Mouse (Mus musculus) kidney, embryonic 16.5 days (tissue): Measurements from ENCODE around the gene Olfr1331. TPM values are rescaled to one million over a fixed set of nuclear protein-coding genes. Genes with fewer than 3 reads are reported as not detected.
"Not testable (repeated sequence)": the region's sequence is repeated elsewhere in the genome, so short reads cannot be mapped to it uniquely, and the experiment has no call there.

ENCODE experiments used
- ATAC-seq: fragments of 200-750 bp; cut with Nextera tagmentation; 2 replicates; pipeline ENCODE4 v1.8.0; 2017; ENCODE audit warnings: moderate TSS enrichment; ENCODE audit not compliant: low FRiP score, low TSS enrichment
- H3K27ac ChIP-seq: fragments of 300-500 bp; sonication (generic); 2 replicates; pipeline ENCODE4 v1.5.1; 2014; ENCODE audit warnings: low read length
- H3K27me3 ChIP-seq: fragments of 300-500 bp; sonication (generic); 2 replicates; pipeline ENCODE4 v1.6.1; 2014; ENCODE audit warnings: low read length, control low read depth, mixed read lengths; ENCODE audit not compliant: insufficient read depth
- H3K36me3 ChIP-seq: fragments of 300-500 bp; sonication (generic); 2 replicates; pipeline ENCODE4 v1.6.1; 2014; ENCODE audit warnings: low read length, control low read depth, mixed read lengths; ENCODE audit not compliant: insufficient read depth
- H3K4me1 ChIP-seq: fragments of 300-500 bp; sonication (generic); 2 replicates; pipeline ENCODE4 v1.6.1; 2014; ENCODE audit warnings: low read length, control low read depth, mixed read lengths; ENCODE audit not compliant: insufficient read depth
- H3K4me2 ChIP-seq: fragments of 300-500 bp; sonication (generic); replicated peaks from 2 replicates; pipeline ENCODE4 v1.6.1; 2014; ENCODE audit warnings: low read depth, low read length
- H3K4me3 ChIP-seq: fragments of 300-500 bp; sonication (generic); 2 replicates; pipeline ENCODE4 v1.5.1; 2014; ENCODE audit warnings: mild to moderate bottlenecking, low read length
- H3K9ac ChIP-seq: fragments of 300-500 bp; sonication (generic); replicated peaks from 2 replicates; pipeline ENCODE4 v1.6.1; 2014; ENCODE audit warnings: low read length
- H3K9me3 ChIP-seq: fragments of 300-500 bp; sonication (generic); 2 replicates; pipeline ENCODE4 v1.6.1; 2016; ENCODE audit warnings: low read length, control low read depth
- WGBS: fragments of 180-500 bp; shearing (Covaris S2); extraction: QIAGEN DNeasy Blood & Tissue Kit; methylation state at CpG from one replicate; pipeline ENCODE4 v1.1.7; 2014; 5-methylcytosine and 5-hydroxymethylcytosine counted together
- polyA plus RNA-seq: library from polyadenylated mRNA; unstranded; fragments of >200 nt; fragmentation: Nextera tagmentation; extraction: Ambion mirVana; gene quantifications from 2 replicates; pipeline ENCODE4 v1.2.1, GENCODE M21; 2015

Olfr1331 gene
- not detected in 2 replicates for polyA plus RNA-seq

DNA sequence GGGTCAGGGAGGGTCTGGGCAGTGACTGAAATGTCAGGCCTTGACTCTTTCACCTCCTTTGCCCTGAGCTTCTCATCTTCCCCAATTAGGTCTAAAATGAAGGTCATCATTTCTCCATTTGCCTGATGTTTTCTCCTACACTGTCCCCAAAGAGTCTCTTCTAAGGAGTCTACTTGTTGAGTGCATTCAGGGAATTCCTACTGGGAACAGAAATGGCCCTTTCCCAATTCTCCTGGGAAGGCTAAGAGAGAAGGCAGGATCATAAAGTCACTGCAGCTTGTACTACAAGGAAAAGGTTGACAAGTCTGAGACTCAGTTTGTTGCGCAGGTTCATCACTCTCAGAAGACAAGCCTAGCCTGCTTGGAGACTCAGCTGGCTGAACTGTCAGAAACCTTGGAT lies at the start of gene Olfr1331:
TSS of gene Olfr1331 (plus strand) at position 301 of the 400 bp plus-strand sequence.
- Histone ChIP-seq H3K9me3 (no peaks in the 10 kb centered on the region), H3K4me1 (no peaks in the 10 kb centered on the region), H3K4me2 (no peak within 1 kb of the TSS), H3K27ac (no peak within 1 kb of the TSS), H3K4me3 (no peak within 1 kb of the TSS), H3K9ac (no peak within 1 kb of the TSS), H3K36me3 (no peaks in the 10 kb centered on the region), H3K27me3 (no peaks in the 10 kb centered on the region)
- no peak for ATAC-seq
- WGBS = 76% methylated on average over 1 of the region's 1 CpGs

DNA sequence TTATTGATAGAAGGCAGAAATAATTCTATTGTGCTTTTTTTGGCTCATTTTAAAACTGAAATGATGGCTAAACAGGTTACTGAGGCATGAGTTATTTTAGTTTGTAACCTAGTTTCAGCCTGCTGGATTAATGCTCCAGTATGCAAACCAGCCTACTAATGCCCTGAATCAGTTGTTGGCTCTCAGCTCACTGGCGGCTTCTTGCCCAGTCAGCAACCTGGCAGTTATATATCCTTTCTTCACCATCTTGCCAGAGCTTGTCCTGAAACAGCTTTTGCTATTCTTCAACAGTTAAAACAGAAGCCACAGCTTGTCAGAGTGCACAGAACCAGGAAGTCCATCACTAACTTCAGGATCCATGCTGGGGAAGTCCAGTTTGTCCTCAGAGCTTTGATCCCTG lies 45.5 kb upstream of the Olfr1331 start:
- Histone ChIP-seq H3K9ac (no peak overlapping the region), H3K4me2 (no peak overlapping the region), H3K27me3 (no peaks in the 10 kb centered on the region), H3K4me1 (no peaks in the 10 kb centered on the region), H3K36me3 (no peaks in the 10 kb centered on the region), H3K9me3 (no peaks in the 10 kb centered on the region), H3K27ac (no peak overlapping the region), H3K4me3 (no peak overlapping the region)
- WGBS = 86% methylated on average over 1 of the region's 1 CpGs
- no peak for ATAC-seq

DNA sequence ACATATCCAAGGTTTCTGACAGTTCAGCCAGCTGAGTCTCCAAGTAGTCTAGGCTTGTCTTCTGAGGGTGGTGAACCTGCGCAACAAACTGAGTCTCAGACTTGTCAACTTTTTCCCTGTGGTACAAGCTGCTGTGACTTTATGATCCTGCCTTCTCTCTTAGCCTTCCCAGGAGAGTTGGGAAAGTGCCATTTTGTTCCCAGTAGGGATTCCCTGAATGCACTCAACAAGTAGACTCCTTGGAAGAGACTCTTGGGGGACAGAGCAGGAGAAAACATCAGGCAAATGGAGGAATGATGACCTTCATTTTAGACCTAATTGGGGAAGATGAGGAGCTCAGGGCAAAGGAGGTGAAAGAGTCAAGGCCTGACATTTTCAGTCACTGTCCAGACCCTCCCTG lies 28.3 kb upstream of the Olfr1331 start, which contains the start of gene Olfr1333:
TSS of gene Olfr1333 (minus strand) at position 101 of the 400 bp plus-strand sequence.
- Histone ChIP-seq H3K4me3 (no peak within 1 kb of the TSS), H3K36me3 (no peaks in the 10 kb centered on the region), H3K27ac (no peak within 1 kb of the TSS), H3K4me1 (no peaks in the 10 kb centered on the region), H3K4me2 (no peak within 1 kb of the TSS), H3K9me3 (no peaks in the 10 kb centered on the region), H3K9ac (no peak within 1 kb of the TSS), H3K27me3 (no peaks in the 10 kb centered on the region)
- 96% methylated on average over 1 of the region's 1 CpGs for WGBS
- ATAC-seq = no peak

DNA sequence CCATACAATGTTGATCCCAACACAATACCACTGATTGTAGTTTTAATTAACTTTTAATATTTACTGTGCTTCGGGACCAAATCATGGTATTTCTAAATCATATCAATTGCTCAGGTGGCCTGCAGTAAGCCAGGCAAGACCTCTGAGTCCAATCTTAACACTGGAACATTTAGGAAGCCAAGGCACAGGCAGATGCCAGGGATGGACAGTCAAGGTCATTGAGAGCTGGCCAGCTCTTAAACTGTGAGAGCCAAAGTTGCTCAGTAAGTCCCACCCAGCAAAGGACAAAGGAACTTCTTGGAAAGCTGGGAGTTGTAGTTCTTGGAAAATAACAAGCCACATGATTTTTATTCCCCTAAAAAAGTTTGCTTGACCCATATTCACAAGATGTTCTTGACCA lies 2.7 kb upstream of the Olfr1331 start:
- no peak overlapping the region for H3K4me3 ChIP-seq
- no peak overlapping the region for H3K4me2 ChIP-seq
- no peak overlapping the region for H3K9ac ChIP-seq
- no peak for ATAC-seq
- 87% methylated on average over 1 of the region's 1 CpGs for WGBS
- H3K27me3 ChIP-seq = no peaks in the 10 kb centered on the region
- H3K36me3 ChIP-seq = no peaks in the 10 kb centered on the region
- no peak overlapping the region for H3K27ac ChIP-seq
- H3K9me3 ChIP-seq = no peaks in the 10 kb centered on the region
- H3K4me1 ChIP-seq = no peaks in the 10 kb centered on the region

DNA sequence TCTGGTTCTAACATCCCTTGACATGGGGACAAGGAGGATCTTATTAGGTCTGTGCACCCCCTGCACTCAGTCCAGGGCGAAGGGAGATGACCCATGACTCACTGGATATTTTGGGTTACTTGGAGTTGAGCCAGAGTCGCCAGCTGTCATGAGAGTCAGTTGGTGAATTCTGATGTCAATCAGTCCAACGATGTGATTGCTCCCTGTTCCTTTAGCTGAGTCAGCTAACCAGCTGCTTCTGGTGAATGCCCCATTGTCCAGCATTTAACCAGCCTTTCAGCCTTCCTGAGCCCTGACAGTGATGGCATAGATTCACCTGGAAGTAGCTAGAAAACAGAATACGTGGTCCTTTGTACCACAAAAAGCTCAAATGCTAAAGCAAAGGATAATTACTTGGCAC lies 1.7 kb upstream of the Olfr1331 start:
- Histone ChIP-seq H3K27ac (no peak overlapping the region), H3K27me3 (no peaks in the 10 kb centered on the region), H3K4me2 (no peak overlapping the region), H3K4me3 (no peak overlapping the region), H3K4me1 (no peaks in the 10 kb centered on the region), H3K36me3 (no peaks in the 10 kb centered on the region), H3K9ac (no peak overlapping the region), H3K9me3 (no peaks in the 10 kb centered on the region)
- ATAC-seq = no peak
- WGBS = 63% methylated on average over 4 of the region's 4 CpGs

DNA sequence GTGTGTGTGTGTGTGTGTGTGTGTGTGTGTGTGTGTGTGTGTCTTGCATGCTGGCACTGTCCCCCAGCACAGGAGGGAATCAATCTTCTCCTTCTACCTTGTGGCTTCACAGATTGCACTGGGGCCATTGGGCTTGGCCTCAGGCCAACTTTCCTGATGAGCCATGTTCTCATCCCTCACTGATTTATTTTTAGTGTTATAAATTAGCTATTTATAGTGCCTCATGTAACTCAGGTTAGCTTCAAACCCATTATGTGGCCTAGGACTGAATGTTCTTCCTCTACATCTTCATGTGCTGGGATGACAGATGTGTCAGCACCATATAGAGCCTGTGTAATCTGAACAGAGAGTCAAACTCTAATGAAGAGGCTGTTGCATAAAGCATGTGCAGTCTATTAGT lies 3.1 kb downstream of the Olfr1331 start:
- Histone ChIP-seq H3K4me1 (no peaks in the 10 kb centered on the region), H3K27me3 (no peaks in the 10 kb centered on the region), H3K9me3 (no peaks in the 10 kb centered on the region), H3K27ac (no peak overlapping the region), H3K4me3 (no peak overlapping the region), H3K9ac (no peak overlapping the region), H3K36me3 (no peaks in the 10 kb centered on the region), H3K4me2 (no peak overlapping the region)
- ATAC-seq = no peak

DNA sequence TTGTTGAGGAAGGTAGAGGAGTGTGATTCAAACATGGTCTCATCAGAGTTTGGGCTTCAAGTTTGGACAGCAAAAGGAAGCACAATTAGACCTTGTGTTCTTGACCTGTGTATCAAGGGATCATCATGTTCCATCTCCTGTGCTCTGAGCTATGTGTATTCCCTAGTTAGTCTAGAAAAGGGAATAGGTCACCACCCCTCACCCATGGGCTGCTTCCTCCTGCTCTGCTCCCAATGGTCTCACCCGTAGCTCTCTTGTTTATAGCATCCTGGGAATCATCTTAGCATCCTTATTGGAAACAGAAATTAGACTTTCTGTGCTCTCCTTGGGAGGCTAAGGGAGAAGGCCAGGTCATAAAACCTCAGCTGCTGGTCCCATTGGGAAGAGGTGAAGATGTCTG lies 23.8 kb downstream of the Olfr1331 start, which contains the start of gene Olfr1330:
TSS of gene Olfr1330 (plus strand) at position 301 of the 400 bp plus-strand sequence.
- no peaks in the 10 kb centered on the region for H3K4me1 ChIP-seq
- no peaks in the 10 kb centered on the region for H3K27me3 ChIP-seq
- H3K9ac ChIP-seq = no peak within 1 kb of the TSS
- no peak within 1 kb of the TSS for H3K27ac ChIP-seq
- no peaks in the 10 kb centered on the region for H3K36me3 ChIP-seq
- no peak within 1 kb of the TSS for H3K4me3 ChIP-seq
- no peaks in the 10 kb centered on the region for H3K9me3 ChIP-seq
- WGBS = 78% methylated on average over 1 of the region's 1 CpGs
- no peak for ATAC-seq
- H3K4me2 ChIP-seq = no peak within 1 kb of the TSS

DNA sequence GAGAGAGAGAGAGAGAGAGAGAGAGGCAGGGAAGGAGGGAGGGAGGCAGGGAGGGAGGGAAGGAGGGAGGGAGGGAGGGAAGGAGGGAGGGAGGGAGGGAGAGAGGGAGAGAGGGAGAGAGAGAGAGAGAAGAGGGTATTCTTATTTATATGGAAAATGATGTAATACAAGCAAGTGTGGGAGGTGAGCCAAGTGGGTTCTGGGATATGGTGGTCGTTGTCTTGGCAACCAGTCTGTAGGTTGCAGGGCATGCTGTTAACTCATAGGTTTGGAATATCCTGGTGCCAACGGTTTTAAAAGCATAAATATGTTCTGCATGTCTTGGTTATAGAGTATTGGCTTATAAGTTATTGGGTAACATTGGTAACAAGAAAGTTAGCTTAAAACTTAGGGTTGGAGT lies 37.5 kb downstream of the Olfr1331 start:
- no peaks in the 10 kb centered on the region for H3K36me3 ChIP-seq
- H3K9ac ChIP-seq = no peak overlapping the region
- 67% methylated on average over 2 of the region's 2 CpGs for WGBS
- ATAC-seq = no peak
- H3K9me3 ChIP-seq = no peaks in the 10 kb centered on the region
- no peaks in the 10 kb centered on the region for H3K27me3 ChIP-seq
- H3K4me3 ChIP-seq = no peak overlapping the region
- H3K4me1 ChIP-seq = no peaks in the 10 kb centered on the region
- H3K4me2 ChIP-seq = no peak overlapping the region
- no peak overlapping the region for H3K27ac ChIP-seq

DNA sequence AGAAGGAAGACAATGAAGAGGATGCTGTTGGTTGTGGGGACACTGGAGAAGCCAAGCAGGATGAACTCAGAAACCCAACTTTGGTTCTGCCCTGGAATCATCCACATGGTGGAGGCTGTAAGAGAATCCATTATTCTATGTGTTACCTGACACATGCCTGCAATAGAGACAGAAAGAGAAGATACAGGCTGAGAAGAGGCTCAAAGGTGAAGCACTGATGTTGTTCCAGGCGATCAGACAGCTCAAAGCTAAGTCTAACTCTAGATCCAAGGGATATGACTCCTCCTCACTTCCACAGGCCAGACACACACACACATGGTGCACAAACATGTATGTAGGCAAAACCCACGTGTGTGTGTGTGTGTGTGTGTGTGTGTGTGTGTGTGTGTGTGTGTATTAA lies 52.9 kb downstream of the Olfr1331 start, which contains the start of gene Olfr1329:
TSS of gene Olfr1329 (minus strand) at position 101 of the 400 bp plus-strand sequence.
- not testable (repeated sequence) for H3K9me3 ChIP-seq, H3K9ac ChIP-seq, H3K4me2 ChIP-seq, H3K27me3 ChIP-seq, H3K4me3 ChIP-seq, ATAC-seq, H3K36me3 ChIP-seq, H3K27ac ChIP-seq, H3K4me1 ChIP-seq
- WGBS = 61% methylated on average over 2 of the region's 2 CpGs
